In the genomic region with DNA sequence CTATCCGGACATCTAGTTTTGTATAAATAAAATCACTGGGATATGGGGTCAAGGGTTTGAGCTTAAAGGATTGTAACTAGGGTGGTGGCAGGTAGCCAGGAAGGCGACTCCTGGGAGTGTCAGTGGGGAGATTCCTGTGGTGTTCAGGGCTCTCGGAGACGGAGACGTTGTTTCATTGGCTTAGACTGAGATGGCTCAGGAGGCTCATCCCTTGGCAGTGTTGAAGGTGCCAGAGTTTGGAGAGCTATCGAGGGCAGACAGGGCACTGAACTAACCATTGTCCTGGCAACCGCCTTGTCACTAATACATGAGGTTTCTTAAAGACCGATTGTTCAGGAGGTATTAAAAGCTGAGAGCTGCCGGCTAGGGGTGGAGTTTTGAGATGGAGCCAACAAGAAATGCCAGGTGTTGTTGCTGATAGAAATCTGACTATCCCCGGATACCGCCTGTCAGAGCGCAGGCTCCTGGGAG, we compare ENCODE assay signal across 9 mouse cellular contexts.
DNase-seq lines count a peak whose midpoint lies in the region; ATAC-seq and TF ChIP-seq lines count a peak whose summit lies in the region.
"Had no signal": no experiment of that assay in that cellular context is flagged by ENCODE, and none has a peak within 500 bp of the region (broad histone marks: within the 10 kb centered on the region; RNA-seq: fewer than 3 reads in every experiment).

No protein-coding gene starts in this region.

- H3K9me3 ChIP-seq in CH12.LX (replicated peaks; ENCODE audit: low read length), result no peaks in the 10 kb centered on the region
- H3K9me3 ChIP-seq in limb, embryonic 15.5 days, result no peaks in the 10 kb centered on the region
- H3K9me3 ChIP-seq: liver, embryonic 15.5 days had no signal

- H3K27me3 ChIP-seq in CH12.LX (replicated peaks), result peaks cover 20% of the 10 kb centered on the region
- H3K27me3 ChIP-seq in limb, embryonic 15.5 days, result no peaks in the 10 kb centered on the region
- H3K27me3 ChIP-seq: liver, embryonic 15.5 days had no signal

- H3K4me1 ChIP-seq in CH12.LX (ENCODE audit: control insufficient read depth in 1 of 2, insufficient read depth in 2 of 2), result peaks cover 0 to 33% of the 10 kb centered on the region in 2 experiments; a peak in 2 of 4 replicates
- peaks cover 52% of the 10 kb centered on the region for H3K4me1 ChIP-seq in limb, embryonic 15.5 days
- H3K4me1 ChIP-seq: liver, embryonic 15.5 days had no signal

- TF ChIP-seq POLR2A in CH12.LX (IDR thresholded peaks at IDR 0.05; ENCODE audit: low read depth, low read length), result no peak
- no peak for TF ChIP-seq POLR2A in brain, embryonic 14.5 days (IDR thresholded peaks at IDR 0.05; ENCODE audit: borderline replicate concordance, extremely low read depth, insufficient read depth, insufficient read length, poor library complexity, severe bottlenecking)

- no peaks in the 10 kb centered on the region for H3K36me3 ChIP-seq in CH12.LX (replicated peaks in 1 of 2; ENCODE audit: control insufficient read depth in 1 of 2, insufficient read depth in 1 of 2, low read length in 1 of 2)
- no peaks in the 10 kb centered on the region for H3K36me3 ChIP-seq in limb, embryonic 15.5 days
- H3K36me3 ChIP-seq: liver, embryonic 15.5 days had no signal

- dilution Hi-C loops in CH12.LX (cut with MboI; ENCODE audit: extremely low pct_ligation_motif_present, extremely low pct_unique_long_range_greater_than_20kb, low sequenced_read_pairs), result no loop called here

- H3K4me3 ChIP-seq in CH12.LX (replicated peaks in 1 of 3; ENCODE audit: low read depth in 2 of 3, low read length in 2 of 3, poor library complexity in 1 of 3), result no peak overlapping the region
- no peak overlapping the region for H3K4me3 ChIP-seq in limb, embryonic 15.5 days
- H3K4me3 ChIP-seq: liver, embryonic 15.5 days had no signal

- H3K9ac ChIP-seq in CH12.LX (ENCODE audit: insufficient read depth, low read depth), result no peak overlapping the region
- no peak overlapping the region for H3K9ac ChIP-seq in limb, embryonic 15.5 days
- H3K9ac ChIP-seq: liver, embryonic 15.5 days had no signal

- H3K27ac ChIP-seq in CH12.LX (ENCODE audit: insufficient read depth, low read depth), result no peak overlapping the region
- H3K27ac ChIP-seq in limb, embryonic 15.5 days, result 0 out of 2 replicates have a peak overlapping the region, but pooled peaks have one; percentile 2
- H3K27ac ChIP-seq: liver, embryonic 15.5 days had no signal

- 33% methylated on average over 12 of the region's 12 CpGs for WGBS in limb, embryonic 15.5 days

- intact Hi-C loops in gastrocnemius, postnatal 14 days (cut with DNase I; ENCODE audit: low total_unique reads), result loop anchor here (5.0 kb wide), 1 partner anchor 138 kb away; a partner anchor contains a TSS

- no peaks in the 10 kb centered on the region for H3K79me2 ChIP-seq in CH12.LX (replicated peaks; ENCODE audit: control insufficient read depth, extremely low read depth, insufficient read depth, poor library complexity, severe bottlenecking)

- ATAC-seq in limb, embryonic 15.5 days (ENCODE audit: insufficient number of reproducible peaks, low FRiP score, low TSS enrichment, low read depth), result no peak

- DNase-seq in gastrocnemius, postnatal 14 days, result peak; percentile 23
- DNase-seq in gastrocnemius, postnatal 25 days, result no peak
- no peak for DNase-seq in CH12.LX (ENCODE audit: extremely low read depth)
- DNase-seq in brain, embryonic 14.5 days (ENCODE audit: low read depth), result peak; percentile 41
- no peak for DNase-seq in right cerebral cortex, postnatal 4 days
- DNase-seq in right cerebral cortex, adult 2 months (ENCODE audit: low spot score in 2 of 2), result no peak
- DNase-seq in right cerebral cortex, adult 18-20 months, result no peak

- in situ Hi-C loops in CH12.LX (cut with MboI; ENCODE audit: low pct_ligation_motif_present, low pct_unique_long_range_greater_than_20kb, low sequenced_read_pairs), result loop anchor here (5.0 to 25.0 kb wide), 2 partner anchors 63 to 412 kb away; a partner anchor contains a TSS

- no peak for TF ChIP-seq EP300 in CH12.LX (IDR thresholded peaks at IDR 0.05; ENCODE audit: low read length)

- TF ChIP-seq CTCF in CH12.LX (conservative IDR thresholded peaks at IDR 0.05 in 1 of 2, IDR thresholded peaks at IDR 0.05 in 1 of 2; ENCODE audit: low read depth in 2 of 2, low read length in 2 of 2), result no peak
- TF ChIP-seq CTCF in brain, embryonic 14.5 days (IDR thresholded peaks at IDR 0.05; ENCODE audit: borderline replicate concordance, extremely low read depth, insufficient read depth, insufficient read length), result no peak

- TF ChIP-seq RAD21 in CH12.LX (IDR thresholded peaks at IDR 0.05; ENCODE audit: low read depth, low read length), result no peak

- H3K4me2 ChIP-seq in CH12.LX (ENCODE audit: insufficient read depth, low read depth, poor library complexity, severe bottlenecking), result peak overlapping the region; percentile 26; the same call in 1 of the 2 replicates
- no peak overlapping the region for H3K4me2 ChIP-seq in limb, embryonic 15.5 days
- H3K4me2 ChIP-seq: liver, embryonic 15.5 days had no signal

TF ChIP-seq in CH12.LX, 34 proteins besides CTCF, POLR2A, EP300 and RAD21:
- TF ChIP-seq IRF4 (IDR thresholded peaks at IDR 0.05; ENCODE audit: low read depth, low read length) (no peak), PAX5 (IDR thresholded peaks at IDR 0.05; ENCODE audit: low read length) (no peak), GABPA (IDR thresholded peaks at IDR 0.05; ENCODE audit: insufficient replicate concordance, low read depth, low read length) (no peak), POLR2AphosphoS2 (IDR thresholded peaks at IDR 0.05; ENCODE audit: low read depth, low read length) (no peak), MAX (IDR thresholded peaks at IDR 0.05; ENCODE audit: low read length) (no peak), NELFE (IDR thresholded peaks at IDR 0.05; ENCODE audit: low read depth, low read length) (no peak), TCF12 (IDR thresholded peaks at IDR 0.05; ENCODE audit: low read depth, low read length) (no peak), ZC3H11A (IDR thresholded peaks at IDR 0.05; ENCODE audit: low read depth, low read length) (no peak), ZKSCAN1 (IDR thresholded peaks at IDR 0.05; ENCODE audit: borderline replicate concordance, low read depth, low read length) (no peak), ZMIZ1 (IDR thresholded peaks at IDR 0.05; ENCODE audit: low read depth, low read length) (no peak), ELF1 (IDR thresholded peaks at IDR 0.05; ENCODE audit: low read depth, low read length) (no peak), SMC3 (IDR thresholded peaks at IDR 0.05; ENCODE audit: low read depth, low read length) (no peak), NRF1 (IDR thresholded peaks at IDR 0.05; ENCODE audit: low read depth, low read length) (no peak), BHLHE40 (IDR thresholded peaks at IDR 0.05; ENCODE audit: low read depth, low read length) (no peak), CHD1 (IDR thresholded peaks at IDR 0.05; ENCODE audit: low read depth, low read length) (no peak), USF1 (IDR thresholded peaks at IDR 0.05; ENCODE audit: low read depth, low read length) (no peak), JUN (IDR thresholded peaks at IDR 0.05; ENCODE audit: insufficient read depth, low read depth, low read length) (no peak)

Comparison
In these comparisons a context has a peak if more than half of its experiments do, and no peak if none do; other contexts are left out.
1. DNase-seq: peak in gastrocnemius, postnatal 14 days (single experiment) and brain, embryonic 14.5 days (single experiment); none in gastrocnemius, postnatal 25 days (single experiment), CH12.LX (single experiment), right cerebral cortex, postnatal 4 days (single experiment), right cerebral cortex, adult 2 months (0 of 2) and right cerebral cortex, adult 18-20 months (single experiment).